Mouse (Mus musculus) kidney, embryonic 16.5 days (tissue): ENCODE data around the gene Pptc7. TPM values are rescaled to one million over a fixed set of nuclear protein-coding genes. Genes with fewer than 3 reads are reported as not detected.
A peak's percentile ranks its signal among the peaks of the same experiment; 100 is the strongest.

Experiments used
- ATAC-seq: fragments of 200-750 bp; cut with Nextera tagmentation; 2 replicates; pipeline ENCODE4 v1.8.0; 2017; ENCODE audit warnings: moderate TSS enrichment; ENCODE audit not compliant: low FRiP score, low TSS enrichment
- H3K27ac ChIP-seq: fragments of 300-500 bp; sonication (generic); 2 replicates; pipeline ENCODE4 v1.5.1; 2014; ENCODE audit warnings: low read length
- H3K27me3 ChIP-seq: fragments of 300-500 bp; sonication (generic); 2 replicates; pipeline ENCODE4 v1.6.1; 2014; ENCODE audit warnings: low read length, control low read depth, mixed read lengths; ENCODE audit not compliant: insufficient read depth
- H3K36me3 ChIP-seq: fragments of 300-500 bp; sonication (generic); 2 replicates; pipeline ENCODE4 v1.6.1; 2014; ENCODE audit warnings: low read length, control low read depth, mixed read lengths; ENCODE audit not compliant: insufficient read depth
- H3K4me1 ChIP-seq: fragments of 300-500 bp; sonication (generic); 2 replicates; pipeline ENCODE4 v1.6.1; 2014; ENCODE audit warnings: low read length, control low read depth, mixed read lengths; ENCODE audit not compliant: insufficient read depth
- H3K4me2 ChIP-seq: fragments of 300-500 bp; sonication (generic); replicated peaks from 2 replicates; pipeline ENCODE4 v1.6.1; 2014; ENCODE audit warnings: low read depth, low read length
- H3K4me3 ChIP-seq: fragments of 300-500 bp; sonication (generic); 2 replicates; pipeline ENCODE4 v1.5.1; 2014; ENCODE audit warnings: mild to moderate bottlenecking, low read length
- H3K9ac ChIP-seq: fragments of 300-500 bp; sonication (generic); replicated peaks from 2 replicates; pipeline ENCODE4 v1.6.1; 2014; ENCODE audit warnings: low read length
- H3K9me3 ChIP-seq: fragments of 300-500 bp; sonication (generic); 2 replicates; pipeline ENCODE4 v1.6.1; 2016; ENCODE audit warnings: low read length, control low read depth
- WGBS: fragments of 180-500 bp; shearing (Covaris S2); extraction: QIAGEN DNeasy Blood & Tissue Kit; methylation state at CpG from one replicate; pipeline ENCODE4 v1.1.7; 2014; 5-methylcytosine and 5-hydroxymethylcytosine counted together
- polyA plus RNA-seq: library from polyadenylated mRNA; unstranded; fragments of >200 nt; fragmentation: Nextera tagmentation; extraction: Ambion mirVana; gene quantifications from 2 replicates; pipeline ENCODE4 v1.2.1, GENCODE M21; 2015

The Pptc7 gene
- polyA plus RNA-seq, 1 experiment from 2014 or later: 8.6 TPM

DNA sequence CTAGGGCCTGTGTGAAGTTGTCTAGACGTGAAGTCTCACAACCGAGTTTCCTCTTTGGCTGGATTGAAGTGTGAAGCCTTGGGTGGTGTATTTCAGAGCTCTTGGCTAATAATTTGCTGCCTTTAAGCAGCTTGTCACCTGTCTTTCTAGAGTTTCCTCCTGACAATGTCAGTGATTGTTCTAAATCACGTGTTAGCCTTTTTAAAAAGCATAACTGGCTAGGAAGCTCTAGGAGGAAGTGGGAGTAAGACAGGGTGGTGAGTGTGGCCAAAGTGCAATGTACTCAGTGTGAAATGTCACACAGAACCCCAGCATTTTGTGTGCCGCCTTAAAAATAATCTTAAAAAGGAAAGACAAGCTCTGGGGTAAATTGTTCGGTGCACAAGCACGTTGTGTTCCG, 59.6 kb downstream of the Pptc7 start:
- Histone ChIP-seq H3K27ac (no peak overlapping the region), H3K27me3 (no peaks in the 10 kb centered on the region), H3K4me1 (no peaks in the 10 kb centered on the region), H3K4me2 (no peak overlapping the region), H3K9ac (no peak overlapping the region), H3K9me3 (peaks cover 3% of the 10 kb centered on the region; the same call in 1 of the 2 replicates), H3K4me3 (no peak overlapping the region), H3K36me3 (no peaks in the 10 kb centered on the region)
- no peak for ATAC-seq
- WGBS: 53% methylated on average over 7 of the region's 7 CpGs

- no peak overlapping the region for H3K4me3 ChIP-seq
- WGBS: 6% methylated on average over 5 of the region's 5 CpGs
- no peaks in the 10 kb centered on the region for H3K27me3 ChIP-seq
- no peak overlapping the region for H3K9ac ChIP-seq
- H3K4me1 ChIP-seq: no peaks in the 10 kb centered on the region
- ATAC-seq: no peak
- H3K4me2 ChIP-seq: no peak overlapping the region
- no peaks in the 10 kb centered on the region for H3K36me3 ChIP-seq
- H3K9me3 ChIP-seq: peaks cover 3% of the 10 kb centered on the region; the same call in 1 of the 2 replicates
- no peak overlapping the region for H3K27ac ChIP-seq
These were observed 60.1 kb downstream of the Pptc7 start for GRCm38 (mm10) chr5:122344260-122344659.

DNA sequence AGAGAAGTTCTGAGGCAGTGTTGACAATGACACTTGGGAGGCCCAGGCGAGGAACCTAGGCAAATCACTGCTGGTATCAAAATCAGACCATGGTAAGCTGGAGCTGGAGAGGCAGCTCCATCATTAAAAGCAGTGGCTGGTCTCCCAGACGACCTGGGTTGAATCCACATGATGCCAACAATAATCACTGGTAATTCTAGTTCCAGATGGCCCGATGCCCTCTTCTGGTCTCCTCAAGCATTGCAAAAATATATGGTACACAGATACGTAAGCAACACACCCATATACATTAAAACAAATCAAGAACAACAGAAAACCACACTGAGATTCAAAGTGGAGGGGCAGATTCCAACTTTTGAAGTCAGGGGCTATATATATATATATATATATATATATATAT, 61.6 kb downstream of the Pptc7 start:
- Histone ChIP-seq H3K4me2 (no peak overlapping the region), H3K27me3 (no peaks in the 10 kb centered on the region), H3K4me3 (no peak overlapping the region), H3K27ac (no peak overlapping the region), H3K9ac (no peak overlapping the region), H3K4me1 (no peaks in the 10 kb centered on the region), H3K36me3 (no peaks in the 10 kb centered on the region), H3K9me3 (peaks cover 3% of the 10 kb centered on the region; the same call in 1 of the 2 replicates)
- ATAC-seq: no peak
- 81% methylated on average over 4 of the region's 4 CpGs for WGBS

DNA sequence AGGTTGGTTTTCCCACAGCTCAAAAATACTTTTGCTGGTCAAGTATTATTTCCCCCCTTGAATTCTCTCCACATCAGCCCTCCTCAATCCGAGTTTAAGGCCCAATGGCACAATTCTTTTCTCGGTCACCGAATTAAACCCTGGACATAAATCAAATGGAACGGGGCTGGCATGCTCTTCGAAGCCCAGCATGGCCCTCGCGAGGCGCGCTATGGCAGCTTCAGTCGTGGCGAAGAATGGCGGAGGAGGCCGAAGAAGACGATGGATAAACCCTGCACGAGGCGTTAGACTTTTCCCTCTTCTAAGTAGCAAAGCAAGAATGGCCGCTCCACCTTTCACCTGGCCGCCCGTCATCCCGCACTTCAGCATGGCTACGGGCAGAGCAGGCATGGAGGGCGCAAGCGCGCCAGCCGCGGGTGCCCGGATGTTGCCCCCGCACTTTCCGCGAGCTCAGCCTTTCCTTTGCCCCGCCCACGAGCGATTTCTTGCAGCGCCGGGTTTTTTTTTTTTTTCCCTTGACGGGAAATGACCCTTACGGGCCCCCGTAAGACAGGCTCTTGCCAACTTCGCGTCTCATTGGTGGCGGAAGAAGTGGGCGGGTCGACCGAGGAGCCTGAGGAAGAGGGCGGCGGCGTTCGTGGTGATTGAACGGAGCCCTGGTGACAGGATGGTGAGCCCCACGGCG, 69.8 kb downstream of the Pptc7 start, which contains the start of the genes Rad9b and Vps29:
TSS of gene Rad9b (minus strand) at position 427 of the 685 bp plus-strand sequence.
TSS of gene Vps29 (plus strand) at position 563 of the 685 bp plus-strand sequence.
- no peaks in the 10 kb centered on the region for H3K27me3 ChIP-seq
- peak within 1 kb of the TSS; percentile 89 for H3K4me3 ChIP-seq
- under 1% methylated on average over 51 of the region's 51 CpGs for WGBS
- H3K4me2 ChIP-seq: peak within 1 kb of the TSS; percentile 71
- H3K9me3 ChIP-seq: no peaks in the 10 kb centered on the region
- H3K27ac ChIP-seq: peak within 1 kb of the TSS; percentile 76
- peak within 1 kb of the TSS; percentile 92 for H3K9ac ChIP-seq
- peak; percentile 95 for ATAC-seq
- peaks cover 2% of the 10 kb centered on the region; the same call in 1 of the 2 replicates for H3K36me3 ChIP-seq
- H3K4me1 ChIP-seq: 0 out of 2 replicates have a peak, but pooled peaks cover 5% of the 10 kb centered on the region

GRCm38 (mm10) chr5:122354492-122355067, 70.4 kb downstream of the Pptc7 start:
- ATAC-seq: peak; percentile 85; the same call in 1 of the 2 replicates
- WGBS: 0% methylated on average over 53 of the region's 57 CpGs
- H3K27ac ChIP-seq: peak overlapping the region; percentile 76

DNA sequence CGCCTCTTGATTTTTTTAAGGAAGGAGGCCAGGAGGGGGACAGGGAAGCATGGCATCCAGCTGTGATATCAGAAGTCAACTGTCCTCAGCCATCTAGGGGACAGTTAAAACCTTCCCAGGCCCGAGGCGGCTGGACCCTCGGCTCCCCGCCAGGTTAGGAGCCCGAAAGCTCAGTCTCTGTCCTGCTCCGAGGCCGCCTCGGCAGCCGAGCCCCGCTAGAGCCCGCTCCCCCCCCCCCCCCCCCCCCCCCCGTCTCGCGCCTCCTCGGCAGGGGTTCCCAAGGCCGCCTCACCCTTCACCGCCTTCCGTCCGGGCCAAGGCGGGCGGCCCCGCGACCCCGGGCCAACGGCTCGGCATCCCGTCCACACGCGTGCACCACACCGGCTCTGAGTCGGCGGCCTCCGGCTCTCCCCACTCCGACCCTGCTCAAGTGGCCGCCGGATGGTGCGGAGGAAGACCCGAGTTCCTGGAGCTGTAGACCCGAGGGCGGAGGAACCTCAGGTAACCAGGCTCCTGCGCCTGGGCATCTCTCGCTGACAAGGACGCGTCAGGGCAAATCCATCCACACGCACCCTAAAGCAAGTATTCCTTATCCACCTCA, 87.5 kb downstream of the Pptc7 start, which contains the start of gene Gpn3:
TSS of gene Gpn3 (plus strand) at position 286 of the 601 bp plus-strand sequence.
- WGBS: under 1% methylated on average over 30 of the region's 46 CpGs

More at GRCm38 (mm10) chr5:122354492-122355067, 70.4 kb downstream of the Pptc7 start:
- Histone ChIP-seq H3K9me3 (no peaks in the 10 kb centered on the region), H3K4me2 (peak overlapping the region; percentile 68), H3K36me3 (peaks cover 5% of the 10 kb centered on the region; the same call in 1 of the 2 replicates), H3K9ac (peak overlapping the region; percentile 92), H3K4me3 (peak overlapping the region; percentile 89), H3K4me1 (0 out of 2 replicates have a peak, but pooled peaks cover 5% of the 10 kb centered on the region), H3K27me3 (no peaks in the 10 kb centered on the region)

GRCm38 (mm10) chr5:122372192-122372769, 88.1 kb downstream of the Pptc7 start, which contains the start of gene Fam216a:
TSS of gene Fam216a (minus strand) at chr5:122372364.
- under 1% methylated on average over 53 of the region's 53 CpGs for WGBS
- Histone ChIP-seq H3K27ac (peak within 1 kb of the TSS; percentile 90), H3K4me1 (peaks cover 16% of the 10 kb centered on the region), H3K9ac (peak within 1 kb of the TSS; percentile 85), H3K36me3 (peaks cover 29% of the 10 kb centered on the region), H3K4me2 (peak within 1 kb of the TSS; percentile 84), H3K4me3 (peak within 1 kb of the TSS; percentile 90), H3K9me3 (no peaks in the 10 kb centered on the region), H3K27me3 (no peaks in the 10 kb centered on the region)
- ATAC-seq: peak; percentile 94

More for the DNA sequence above, 87.5 kb downstream of the Pptc7 start, which contains the start of gene Gpn3:
- H3K4me3 ChIP-seq: peak within 1 kb of the TSS; percentile 90
- peaks cover 29% of the 10 kb centered on the region for H3K36me3 ChIP-seq
- H3K27me3 ChIP-seq: no peaks in the 10 kb centered on the region
- peaks cover 16% of the 10 kb centered on the region for H3K4me1 ChIP-seq
- no peaks in the 10 kb centered on the region for H3K9me3 ChIP-seq
- H3K4me2 ChIP-seq: peak within 1 kb of the TSS; percentile 84
- peak within 1 kb of the TSS; percentile 90 for H3K27ac ChIP-seq
- peak within 1 kb of the TSS; percentile 85 for H3K9ac ChIP-seq
- peak; percentile 76 for ATAC-seq

- Histone ChIP-seq H3K27me3 (no peaks in the 10 kb centered on the region), H3K4me2 (peak overlapping the region; percentile 84)
- ATAC-seq: no peak
These were observed 88.7 kb downstream of the Pptc7 start for GRCm38 (mm10) chr5:122372878-122373277.

More at GRCm38 (mm10) chr5:122372878-122373277, 88.7 kb downstream of the Pptc7 start:
- H3K9me3 ChIP-seq: no peaks in the 10 kb centered on the region
- 6% methylated on average over 5 of the region's 5 CpGs for WGBS
- H3K9ac ChIP-seq: peak overlapping the region; percentile 85
- H3K4me1 ChIP-seq: peaks cover 16% of the 10 kb centered on the region
- peak overlapping the region; percentile 90 for H3K4me3 ChIP-seq
- peaks cover 25% of the 10 kb centered on the region for H3K36me3 ChIP-seq
- peak overlapping the region; percentile 90 for H3K27ac ChIP-seq
